Mouse (Mus musculus): ENCODE measurements around the gene Lhx8.

The Lhx8 gene

DNA sequence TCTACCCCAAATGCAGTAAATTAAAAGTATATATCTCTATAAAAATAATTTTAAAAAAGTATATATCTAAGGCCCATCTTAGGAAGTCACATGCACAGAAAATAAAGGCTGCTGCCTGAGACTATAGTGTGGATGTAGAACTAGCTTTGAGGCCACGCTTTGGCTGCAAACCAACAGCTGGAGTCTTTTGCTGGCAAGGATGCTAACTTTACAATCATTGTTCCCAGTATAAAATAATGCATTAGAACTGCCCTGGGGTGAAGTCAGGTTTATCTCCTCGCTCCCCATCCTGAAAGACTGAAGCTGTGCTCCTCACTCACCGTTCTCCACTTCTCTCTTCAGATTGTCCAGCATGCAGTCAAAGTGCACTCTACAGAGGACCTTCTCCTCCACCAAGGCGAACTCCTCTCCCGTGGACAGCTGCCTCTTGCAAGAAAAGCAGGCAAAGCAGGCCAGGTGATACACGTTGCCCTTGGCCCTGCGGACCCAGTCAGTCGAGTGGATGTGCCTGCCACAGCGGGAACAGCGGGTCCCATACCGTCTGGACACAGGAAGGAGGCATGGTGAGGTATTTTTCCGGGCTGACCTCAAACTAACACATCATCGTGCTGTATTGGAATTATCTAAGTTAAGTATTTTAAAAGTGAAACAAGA, 8.4 kb downstream of the Lhx8 start:
- no peak for DNase-seq (ENCODE audit: low spot score)

DNA sequence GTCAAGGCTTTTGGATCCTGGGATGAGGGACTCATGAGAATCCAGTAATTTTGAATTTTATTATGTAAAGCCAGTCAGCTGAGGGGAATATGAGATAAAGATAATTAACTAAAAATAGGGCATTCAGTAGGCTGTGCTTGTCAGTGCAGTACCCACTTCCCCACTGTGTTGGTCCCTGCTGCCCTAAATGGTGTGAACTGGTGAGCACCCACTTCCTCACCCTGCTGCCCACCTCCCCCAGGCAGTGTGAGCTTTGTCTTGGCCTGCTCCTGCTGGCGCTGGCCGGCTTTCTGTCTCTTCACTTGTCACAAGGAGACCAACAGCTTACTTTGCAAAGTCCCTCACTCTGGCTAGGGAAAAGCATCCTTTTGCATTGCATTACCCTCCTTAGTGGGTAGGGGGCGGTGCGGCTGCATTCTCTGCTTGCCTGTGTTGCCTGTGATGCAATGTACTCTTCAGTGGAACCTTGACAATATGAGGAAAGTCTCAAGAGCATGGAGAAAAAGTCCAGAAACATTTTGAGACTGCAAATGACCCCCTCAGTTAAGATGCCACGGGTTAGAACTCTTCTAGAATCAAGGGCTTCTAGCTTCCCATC, 12.7 kb downstream of the Lhx8 start:
- DNase-seq (ENCODE audit: low spot score), result no peak

GRCm38 (mm10) chr3:154305163-154305884, 25.1 kb downstream of the Lhx8 start:
- no peak for DNase-seq (ENCODE audit: low spot score)

- no peak for DNase-seq (ENCODE audit: low spot score)
These were observed 29.4 kb downstream of the Lhx8 start for GRCm38 (mm10) chr3:154301102-154301501.

DNA sequence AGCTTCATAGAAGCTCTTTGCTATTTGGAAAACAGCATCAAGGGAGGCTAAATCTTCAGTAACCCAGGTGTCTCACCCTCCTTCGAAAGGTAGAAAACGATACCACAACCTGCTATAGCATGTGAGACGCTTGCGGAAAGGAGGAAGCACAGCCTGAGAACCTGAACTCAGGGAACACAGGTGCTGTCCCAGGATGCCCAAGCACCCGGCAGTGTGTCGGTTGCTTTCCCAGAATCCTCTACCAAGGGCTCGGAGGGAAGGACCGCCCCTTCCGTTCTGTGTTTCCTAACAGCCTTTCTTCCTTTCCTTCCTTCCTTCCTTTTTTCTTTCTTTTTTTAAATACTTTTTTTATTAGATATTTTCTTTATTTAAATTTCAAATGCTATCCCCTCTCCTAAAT, 30.5 kb downstream of the Lhx8 start:
- DNase-seq (ENCODE audit: low spot score), result no peak

- DNase-seq (ENCODE audit: low spot score), result no peak
These were observed 32.0 kb downstream of the Lhx8 start for GRCm38 (mm10) chr3:154298490-154298889.

DNA sequence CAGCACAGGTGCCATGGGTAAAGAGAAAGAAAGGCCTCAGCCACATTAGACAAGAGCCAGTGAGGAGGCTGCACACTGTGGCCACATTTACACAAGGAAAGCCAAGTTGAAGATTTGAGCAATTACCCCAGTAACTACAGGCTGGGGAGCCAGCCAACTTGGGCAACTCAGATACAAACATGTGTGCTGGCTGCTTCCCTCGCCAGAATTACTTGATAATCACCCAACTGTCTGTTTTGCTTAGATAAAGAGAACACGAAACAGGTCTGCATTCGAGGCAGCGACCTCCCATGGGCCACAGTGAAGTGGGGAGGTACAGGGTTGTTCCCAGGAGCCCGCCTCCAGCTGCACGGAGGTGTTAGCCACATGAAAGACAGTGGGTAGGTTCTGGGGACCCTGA, 33.0 kb downstream of the Lhx8 start:
- no peak for DNase-seq (ENCODE audit: low spot score)

- no peak for DNase-seq (ENCODE audit: low spot score)
These were observed 35.3 kb downstream of the Lhx8 start for GRCm38 (mm10) chr3:154294924-154295834.

- no peak for DNase-seq (ENCODE audit: low spot score)
These were observed 36.5 kb downstream of the Lhx8 start for GRCm38 (mm10) chr3:154293839-154294490.

DNA sequence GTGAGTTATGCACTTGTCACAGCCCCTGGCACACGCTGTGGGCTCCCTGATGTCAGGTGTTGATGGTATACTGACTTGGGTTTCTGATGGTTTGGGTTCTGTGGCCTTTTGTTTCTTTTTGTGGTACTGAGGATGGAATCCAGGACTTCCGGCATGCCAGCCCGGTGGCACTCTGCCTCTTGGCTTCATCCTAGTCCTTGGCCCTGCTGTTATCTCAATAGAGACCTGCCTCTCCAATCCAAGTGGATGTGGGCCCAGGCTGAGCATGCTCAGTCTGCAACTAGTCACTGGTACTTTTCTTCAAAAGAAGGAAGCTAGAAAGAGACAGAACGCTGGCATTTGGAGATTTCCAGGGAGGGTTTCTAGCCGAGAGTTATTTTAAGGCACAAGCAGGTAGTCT, 38.3 kb downstream of the Lhx8 start:
- no peak for DNase-seq (ENCODE audit: low spot score)

- no peak for DNase-seq (ENCODE audit: low spot score)
These were observed 40.1 kb downstream of the Lhx8 start for GRCm38 (mm10) chr3:154290351-154290750.

DNA sequence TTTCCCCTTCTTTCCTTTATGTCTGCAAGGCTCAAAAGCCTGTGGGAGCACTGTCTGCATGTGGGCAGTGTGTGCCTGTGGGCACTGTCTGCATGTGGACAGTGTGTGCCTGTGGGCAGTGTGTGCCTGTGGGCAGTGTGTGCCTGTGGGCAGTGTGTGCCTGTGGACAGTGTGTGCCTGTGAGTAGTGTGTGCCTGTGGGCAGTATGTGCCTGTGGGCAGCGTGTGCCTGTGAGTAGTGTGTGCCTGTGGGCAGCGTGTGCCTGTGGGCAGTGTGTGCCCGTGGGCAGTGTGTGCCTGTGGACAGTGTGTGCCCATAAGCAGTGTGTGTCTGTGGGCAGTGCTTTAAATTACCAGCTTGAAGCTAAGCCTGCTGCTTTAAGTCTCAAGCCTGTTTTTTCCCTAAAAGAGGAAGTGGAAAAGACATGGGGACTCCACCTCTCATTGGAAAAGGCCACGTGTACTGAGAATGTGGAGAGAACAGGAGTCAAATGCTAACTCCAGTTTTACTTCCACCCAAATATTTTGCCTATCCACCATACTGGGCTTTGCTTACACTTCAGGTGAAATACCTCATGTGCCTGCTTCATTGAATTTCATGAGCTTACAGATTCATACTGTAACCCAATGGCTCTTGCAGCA, 41.9 kb downstream of the Lhx8 start:
- no peak for DNase-seq (ENCODE audit: low spot score)

GRCm38 (mm10) chr3:154287217-154287616, 43.2 kb downstream of the Lhx8 start:
- DNase-seq (ENCODE audit: low spot score), result no peak

DNA sequence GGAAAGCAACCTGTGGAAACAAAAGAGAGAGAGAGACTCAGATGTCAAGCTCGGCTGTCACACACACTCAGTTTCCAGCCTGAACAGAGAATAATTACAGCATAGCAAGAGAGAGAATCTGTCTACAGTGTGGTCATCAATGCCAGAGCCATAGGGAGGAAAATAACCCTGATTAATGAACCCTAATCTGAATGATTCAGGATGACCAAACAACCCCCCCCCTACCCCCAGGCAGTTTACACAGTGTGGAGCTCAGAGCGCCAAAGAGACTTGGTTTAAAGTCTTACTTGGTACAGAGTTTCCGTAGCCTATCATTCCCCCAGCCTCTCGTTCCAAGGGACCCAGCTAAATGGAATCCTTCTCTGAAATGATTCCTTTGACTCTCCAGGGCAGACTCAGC, 45.1 kb downstream of the Lhx8 start:
- DNase-seq (ENCODE audit: low spot score), result no peak

DNA sequence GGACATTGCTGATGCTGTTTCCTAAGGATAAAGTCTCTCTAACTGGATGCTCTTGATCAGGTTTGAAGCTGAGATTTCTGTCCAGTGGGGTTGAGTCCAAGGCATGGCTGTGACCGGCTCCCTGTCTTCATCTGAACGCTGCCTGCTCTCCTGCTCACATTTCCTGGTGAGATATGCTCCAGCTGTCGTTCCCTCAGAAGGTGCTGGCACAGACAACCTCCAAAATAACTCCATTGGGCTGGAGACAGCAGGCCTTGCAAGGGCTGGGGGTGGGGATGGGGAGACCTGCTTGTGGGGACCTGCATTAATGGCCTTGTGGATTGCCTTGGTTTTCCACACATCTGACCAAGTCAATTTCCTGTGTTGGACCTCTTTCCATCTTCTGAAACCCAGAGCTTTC, 46.2 kb downstream of the Lhx8 start:
- DNase-seq (ENCODE audit: low spot score), result no peak

- no peak for DNase-seq (ENCODE audit: low spot score)
These were observed 55.8 kb downstream of the Lhx8 start for GRCm38 (mm10) chr3:154274681-154275080.

- DNase-seq (ENCODE audit: low spot score), result peak; percentile 5
These were observed 60.6 kb downstream of the Lhx8 start for GRCm38 (mm10) chr3:154269757-154270366.

- DNase-seq (ENCODE audit: low spot score), result no peak
These were observed 62.1 kb downstream of the Lhx8 start for GRCm38 (mm10) chr3:154268313-154268712.

DNA sequence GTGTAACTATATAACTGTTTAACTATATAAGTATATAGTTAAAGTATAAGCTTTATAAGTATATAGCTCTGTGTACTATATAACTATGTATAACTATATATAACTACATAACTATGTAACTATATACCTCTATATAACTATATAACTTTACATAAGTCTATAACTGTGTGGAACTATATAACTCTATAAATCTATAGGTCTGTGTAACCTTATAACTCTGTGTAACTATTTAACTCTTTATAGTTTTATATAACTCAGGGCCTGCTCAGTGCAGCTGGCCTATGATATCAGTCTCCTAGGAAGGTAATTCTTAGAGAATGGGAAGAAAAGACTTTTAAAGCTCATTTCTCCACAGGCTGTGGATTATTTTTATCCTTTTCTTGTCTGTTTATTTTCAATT, 73.1 kb downstream of the Lhx8 start:
- no peak for DNase-seq (ENCODE audit: low spot score)
